Mouse (Mus musculus): ENCODE measurements around the gene Gpr183.

Gene Gpr183

GRCm38 (mm10) chr14:121955176-121955795 lies 9.7 kb downstream of the Gpr183 start:
- DNase-seq = no peak

GRCm38 (mm10) chr14:121954608-121955007 lies 10.4 kb downstream of the Gpr183 start:
- no peak for DNase-seq

GRCm38 (mm10) chr14:121954129-121954528 lies 10.9 kb downstream of the Gpr183 start:
- DNase-seq = no peak

- DNase-seq = no peak
Measured at GRCm38 (mm10) chr14:121952046-121952400, 13.0 kb downstream of the Gpr183 start.

GRCm38 (mm10) chr14:121951399-121952045 lies 13.5 kb downstream of the Gpr183 start:
- DNase-seq = no peak

GRCm38 (mm10) chr14:121949897-121950296 lies 15.1 kb downstream of the Gpr183 start:
- DNase-seq = no peak

- no peak for DNase-seq
Measured at GRCm38 (mm10) chr14:121949436-121949835, 15.6 kb downstream of the Gpr183 start.

- DNase-seq = no peak
Measured at GRCm38 (mm10) chr14:121947966-121948365, 17.0 kb downstream of the Gpr183 start.

- no peak for DNase-seq
Measured at GRCm38 (mm10) chr14:121947201-121947760, 17.7 kb downstream of the Gpr183 start.

GRCm38 (mm10) chr14:121946728-121947127 lies 18.3 kb downstream of the Gpr183 start:
- no peak for DNase-seq

- no peak for DNase-seq
Measured at GRCm38 (mm10) chr14:121946131-121946530, 18.9 kb downstream of the Gpr183 start.

- no peak for DNase-seq
Measured at GRCm38 (mm10) chr14:121939582-121939981, 25.4 kb downstream of the Gpr183 start.

GRCm38 (mm10) chr14:121938256-121939191 lies 26.5 kb downstream of the Gpr183 start:
- no peak for DNase-seq

- no peak for DNase-seq
Measured at GRCm38 (mm10) chr14:121937601-121938255, 27.3 kb downstream of the Gpr183 start.

GRCm38 (mm10) chr14:121936856-121937255 lies 28.1 kb downstream of the Gpr183 start:
- no peak for DNase-seq

- no peak for DNase-seq
Measured at GRCm38 (mm10) chr14:121936356-121936755, 28.6 kb downstream of the Gpr183 start.

- no peak for DNase-seq
Measured at GRCm38 (mm10) chr14:121934597-121934946, 30.4 kb downstream of the Gpr183 start.

GRCm38 (mm10) chr14:121933906-121934596 lies 30.9 kb downstream of the Gpr183 start:
- DNase-seq = no peak

GRCm38 (mm10) chr14:121932180-121932579 lies 32.8 kb downstream of the Gpr183 start:
- no peak for DNase-seq

GRCm38 (mm10) chr14:121931594-121931993 lies 33.4 kb downstream of the Gpr183 start:
- no peak for DNase-seq

- DNase-seq = no peak
Measured at GRCm38 (mm10) chr14:121930731-121931383, 34.1 kb downstream of the Gpr183 start.

All from cerebellum, adult 18-20 months (tissue).